Mouse (Mus musculus): ENCODE data around the gene Sult5a1. TPM values are rescaled to one million over a fixed set of nuclear protein-coding genes. Genes with fewer than 3 reads are reported as not detected.

The Sult5a1 gene
- total RNA-seq, 1 experiment from 2014 or later, result 8.8 TPM

- DNase-seq, result no peak
Observed at GRCm38 (mm10) chr8:123101244-123101643, 56.9 kb downstream of the Sult5a1 start.

- no peak for DNase-seq
Observed at GRCm38 (mm10) chr8:123100288-123100687, 57.8 kb downstream of the Sult5a1 start.

- DNase-seq, result peak; percentile 39
Observed at GRCm38 (mm10) chr8:123097786-123098584, 60.1 kb downstream of the Sult5a1 start.

- no peak for DNase-seq
Observed at GRCm38 (mm10) chr8:123097216-123097615, 60.9 kb downstream of the Sult5a1 start.

Small RNA genes within 50 kb of the gene (microRNA-seq; reads per million reads assigned to microRNA genes)
- gene Mir7079 (0 to 0.38 reads per million in 2 experiments), gene Mir7080 (0 to 3.0 reads per million in 2 experiments)

Other genes starting within 250 kb of the Sult5a1 start
- 90.6 and 102 TPM in 2 replicates for gene Ankrd11, start 116.0 kb downstream of the Sult5a1 start, total RNA-seq (2021)
- gene Spg7, start 95.4 kb downstream of the Sult5a1 start, total RNA-seq (2021), result 73.2 and 79.6 TPM in 2 replicates
- 587 and 646 TPM in 2 replicates for gene Rpl13, start 56.0 kb downstream of the Sult5a1 start, total RNA-seq (2021)
- gene Cpne7, start 40.9 kb downstream of the Sult5a1 start, total RNA-seq (2021), result 6.0 and 7.0 TPM in 2 replicates
- gene Dpep1, start 27.9 kb upstream of the Sult5a1 start, total RNA-seq (2021), result 33.6 and 54.6 TPM in 2 replicates
- 75.4 and 100 TPM in 2 replicates for gene Chmp1a, start 54.4 kb upstream of the Sult5a1 start, total RNA-seq (2021)
- 2.6 and 4.9 TPM in 2 replicates for gene Spata33, start 54.5 kb upstream of the Sult5a1 start, total RNA-seq (2021)
- 53.1 and 57.7 TPM in 2 replicates for gene Cdk10, start 66.5 kb upstream of the Sult5a1 start, total RNA-seq (2021)
- gene Spata2l, start 77.9 kb upstream of the Sult5a1 start, total RNA-seq (2021), result 12.2 and 18.7 TPM in 2 replicates
- 20.4 and 21.5 TPM in 2 replicates for gene Zfp276, start 95.9 kb upstream of the Sult5a1 start, total RNA-seq (2021)
- 24.0 and 29.3 TPM in 2 replicates for gene Vps9d1, start 96.0 kb upstream of the Sult5a1 start, total RNA-seq (2021)
- 6.0 and 9.4 TPM in 2 replicates for gene Fanca, start 160.3 kb upstream of the Sult5a1 start, total RNA-seq (2021)
- 1.9 and 2.3 TPM in 2 replicates for gene Spire2, start 174.4 kb upstream of the Sult5a1 start, total RNA-seq (2021)
- gene Tcf25, start 215.4 kb upstream of the Sult5a1 start, total RNA-seq (2021), result 189 and 198 TPM in 2 replicates
- not detected in 2 replicates for gene Mc1r, start 248.8 kb upstream of the Sult5a1 start, total RNA-seq (2021)